Mouse (Mus musculus) mature B cell (primary cell): ENCODE results near the gene Kdelr2.
"Not testable (repeated sequence)": the region's sequence is repeated elsewhere in the genome, so short reads cannot be mapped to it uniquely, and the experiment has no call there.

ENCODE experiments used
- in situ Hi-C: fragments of 300-500 bp; cut with MboI; formaldehyde crosslinking; loops from 2 replicates; pipeline ENCODE4 v1.14.3; 2019

Kdelr2 gene

GRCm38 (mm10) chr5:143403221-143404147 lies at the start of gene Kdelr2:
Gene Kdelr2, plus strand, starts transcription at chr5:143403838.
- in situ Hi-C loops: no loop called here

- in situ Hi-C loops: no loop called here
Observed at GRCm38 (mm10) chr5:143356017-143356416, 47.6 kb upstream of the Kdelr2 start.

DNA sequence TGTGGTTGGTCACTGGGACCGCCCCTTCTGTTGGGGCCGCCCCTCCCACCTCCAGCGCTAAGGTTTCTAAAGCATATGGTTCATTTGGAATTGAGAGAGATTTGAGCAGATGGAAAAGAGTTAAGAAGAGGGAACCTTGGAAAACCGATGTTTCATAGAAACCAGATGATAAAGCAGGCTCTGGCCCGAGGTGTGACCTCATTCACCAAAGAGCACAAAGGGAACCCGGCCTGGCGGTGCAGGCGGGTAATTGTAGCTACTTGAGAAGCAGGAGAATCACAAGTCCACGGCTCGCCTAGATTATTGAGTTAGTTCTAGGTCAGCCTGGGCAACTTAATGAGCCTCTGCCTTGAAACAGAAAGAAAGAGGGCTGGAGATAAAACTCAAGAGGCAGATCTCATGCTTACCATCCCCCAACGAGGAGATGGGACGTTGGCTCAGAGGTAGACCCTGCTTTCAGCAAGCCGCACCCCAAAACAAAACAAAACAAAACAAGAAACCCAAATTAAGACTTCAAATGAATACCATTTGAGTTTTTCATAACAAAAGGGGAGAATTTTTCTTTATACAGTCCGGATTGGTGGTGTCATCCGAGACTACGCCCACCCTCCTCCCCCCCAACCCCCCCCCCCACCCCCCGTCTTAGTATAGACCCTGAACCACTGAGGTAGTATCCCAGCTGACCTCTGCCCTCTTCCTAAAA lies 46.8 kb upstream of the Kdelr2 start, which contains the start of gene Grid2ip:
Gene Grid2ip, plus strand, starts transcription at position 653 of the 703 bp plus-strand sequence.
- in situ Hi-C loops: no loop called here

DNA sequence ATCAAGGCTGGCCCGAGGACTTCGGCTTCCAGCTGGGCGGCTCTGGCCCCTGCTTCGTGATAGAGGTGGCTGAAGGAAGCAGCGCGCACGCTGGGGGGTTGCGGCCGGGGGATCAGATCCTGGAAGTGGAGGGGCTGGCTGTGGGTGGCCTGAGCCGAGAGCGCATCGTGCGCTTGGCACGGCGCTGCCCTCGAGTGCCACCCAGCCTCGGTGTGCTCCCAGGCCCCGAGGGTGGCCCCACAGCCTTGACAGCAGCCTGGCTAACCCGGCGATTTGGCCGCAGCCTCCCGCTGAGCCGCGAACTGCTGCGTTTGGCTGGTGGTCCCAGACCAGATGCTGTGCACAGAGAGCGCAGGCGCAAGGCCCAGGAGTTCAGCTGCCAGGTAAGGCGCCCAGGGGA lies 46.1 kb upstream of the Kdelr2 start:
- in situ Hi-C loops: no loop called here

- in situ Hi-C loops: no loop called here
Observed at GRCm38 (mm10) chr5:143359263-143359662, 44.4 kb upstream of the Kdelr2 start.

DNA sequence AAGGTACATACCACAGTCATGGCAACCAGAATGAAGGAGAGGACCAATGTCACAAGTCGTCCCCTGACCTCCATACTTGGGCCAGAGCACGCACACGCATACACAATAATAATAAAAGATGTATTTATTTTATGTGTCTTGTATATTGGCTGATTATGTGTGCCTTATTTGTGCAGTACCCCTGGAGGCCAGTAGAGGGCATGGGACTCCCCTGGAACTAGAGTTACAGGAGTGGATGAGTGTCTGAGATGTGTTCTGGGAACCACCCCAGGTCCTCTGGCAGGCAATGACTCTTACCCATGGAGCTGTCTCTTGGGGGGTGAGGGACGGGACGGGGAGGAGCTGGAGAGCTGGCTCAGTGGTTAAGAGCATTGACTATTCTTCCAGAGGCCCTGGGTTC lies 43.6 kb upstream of the Kdelr2 start:
- in situ Hi-C loops: no loop called here

DNA sequence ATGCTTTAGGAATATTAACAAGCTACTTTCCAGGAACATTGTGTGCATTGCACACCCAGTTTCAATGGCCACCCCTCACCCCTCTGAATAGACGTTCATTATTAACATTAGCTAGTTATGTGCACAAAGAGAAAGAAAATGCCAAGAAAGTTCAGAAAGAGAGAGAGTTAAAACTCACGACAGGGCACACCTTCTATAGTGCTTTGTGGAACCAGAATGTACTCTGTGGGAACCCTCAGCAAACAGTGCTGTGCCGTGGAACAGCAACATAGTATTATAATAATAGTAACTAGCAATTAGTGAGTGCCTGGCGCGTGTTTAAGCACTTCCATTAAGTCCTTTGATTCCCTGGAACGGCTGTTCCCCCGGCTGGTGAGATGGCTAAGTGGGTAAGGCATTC lies 42.2 kb upstream of the Kdelr2 start:
- in situ Hi-C loops: no loop called here

DNA sequence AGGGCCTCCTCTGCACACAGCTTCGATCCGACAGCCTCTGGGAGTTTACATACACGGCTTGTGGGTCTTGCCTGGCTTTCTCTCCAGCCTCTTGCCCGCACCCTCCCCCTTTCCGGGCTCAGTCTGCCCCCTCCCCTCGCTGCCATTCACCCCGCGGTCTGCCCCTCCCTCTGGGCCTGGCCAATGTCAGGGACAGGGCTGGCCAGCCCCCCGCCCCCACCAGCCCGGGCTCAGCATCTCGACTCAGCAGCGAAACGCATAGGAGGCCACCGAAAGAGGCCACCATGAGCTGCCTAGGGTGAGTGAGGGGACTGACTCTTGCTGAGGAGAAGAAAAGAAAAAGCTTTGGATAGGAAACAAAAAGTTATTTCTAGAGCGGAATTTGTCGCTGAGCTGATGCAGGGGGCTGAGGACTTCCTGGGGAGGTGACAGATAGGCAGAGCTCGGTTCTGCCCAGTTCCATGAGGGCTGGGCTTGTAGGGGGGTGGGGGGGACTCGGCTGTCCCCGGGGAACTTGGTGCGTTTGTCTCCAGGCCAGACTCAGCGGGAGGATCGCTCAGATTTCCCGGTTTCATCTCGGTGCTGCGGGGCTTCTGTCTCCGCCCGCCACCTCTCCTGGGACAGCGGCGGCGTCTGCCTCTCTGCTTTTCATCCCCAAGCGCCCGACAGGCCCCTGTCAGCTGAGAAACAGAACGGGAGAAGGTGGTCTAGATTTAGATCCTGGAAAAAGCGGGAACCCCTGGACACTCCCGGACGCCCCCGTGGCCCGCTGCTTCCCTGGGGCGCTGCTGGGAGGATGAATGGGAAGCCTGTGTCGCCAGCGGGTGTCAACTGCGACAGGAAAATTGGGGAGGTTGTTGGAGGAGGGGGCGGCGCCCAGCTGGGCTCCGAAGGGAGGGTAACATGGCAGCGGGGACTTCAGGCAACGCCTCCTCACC lies 39.7 kb upstream of the Kdelr2 start:
- in situ Hi-C loops: no loop called here

DNA sequence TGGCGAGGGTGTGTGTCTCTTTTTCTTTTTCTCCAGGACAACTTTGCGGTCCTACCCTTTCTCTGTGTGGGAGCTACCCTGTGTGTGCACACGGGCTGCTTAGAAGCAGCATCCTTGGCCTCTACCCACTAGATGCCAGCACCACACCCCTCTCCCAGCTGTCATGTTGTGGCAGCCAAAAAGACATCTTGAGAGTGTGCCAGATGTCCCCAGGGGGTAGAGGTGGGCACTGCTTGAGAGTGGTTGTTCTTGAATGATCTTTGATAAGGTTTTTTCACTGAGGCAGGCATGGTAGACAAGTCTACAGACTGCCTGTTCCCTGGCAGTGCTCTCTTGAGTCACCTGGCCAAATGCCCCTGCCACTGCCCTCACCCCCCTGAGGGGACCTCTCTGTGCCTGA lies 35.7 kb upstream of the Kdelr2 start:
- in situ Hi-C loops: no loop called here

- in situ Hi-C loops: no loop called here
Observed at GRCm38 (mm10) chr5:143369611-143370255, 33.9 kb upstream of the Kdelr2 start.

GRCm38 (mm10) chr5:143370416-143371145 lies 33.1 kb upstream of the Kdelr2 start:
- in situ Hi-C loops: no loop called here

- in situ Hi-C loops: no loop called here
Observed at GRCm38 (mm10) chr5:143371146-143371510, 32.5 kb upstream of the Kdelr2 start.

- in situ Hi-C loops: no loop called here
Observed at GRCm38 (mm10) chr5:143372818-143373217, 30.8 kb upstream of the Kdelr2 start.

DNA sequence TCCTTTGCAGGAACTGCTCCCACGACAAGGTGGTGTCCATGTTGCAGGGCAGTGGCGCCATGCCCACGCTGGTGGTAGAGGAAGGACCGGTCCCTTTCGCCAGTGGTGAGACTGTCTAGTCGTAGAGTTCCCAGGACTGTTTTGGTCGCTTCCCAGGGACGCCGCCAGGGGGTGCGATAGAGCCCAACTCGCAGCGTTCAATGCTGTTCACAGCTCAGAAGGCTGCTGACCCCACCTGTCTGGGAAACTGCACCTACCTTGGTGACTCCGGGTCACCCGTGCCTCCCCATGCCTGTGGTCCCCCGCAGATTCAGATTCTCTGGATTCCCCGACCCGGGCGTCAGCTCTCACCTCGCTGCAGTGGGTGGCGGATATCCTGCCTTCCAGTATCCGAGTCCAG lies 28.4 kb upstream of the Kdelr2 start:
- in situ Hi-C loops: no loop called here

DNA sequence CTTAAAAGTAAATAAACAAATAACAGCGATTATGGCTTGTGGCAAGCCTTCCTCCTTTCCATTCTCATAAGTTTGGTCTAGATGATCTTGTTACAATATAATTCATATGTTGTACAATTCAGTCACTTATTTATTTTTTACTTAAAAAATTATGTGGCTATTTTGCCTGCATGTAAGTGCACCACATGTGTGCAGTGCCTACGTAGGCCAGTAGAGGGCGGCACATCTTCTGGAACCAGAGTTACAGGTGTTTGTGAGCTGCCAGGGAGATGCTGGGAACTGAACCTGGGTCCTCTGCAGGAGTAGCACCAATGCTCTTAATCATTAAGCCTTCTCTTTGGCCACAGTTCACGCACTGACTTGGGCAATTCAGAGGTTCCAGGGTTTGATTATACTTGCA lies 27.5 kb upstream of the Kdelr2 start:
- in situ Hi-C loops: no loop called here

GRCm38 (mm10) chr5:143386797-143387621 lies 16.6 kb upstream of the Kdelr2 start:
- in situ Hi-C loops: no loop called here

- in situ Hi-C loops: no loop called here
Observed at GRCm38 (mm10) chr5:143394184-143394583, 9.5 kb upstream of the Kdelr2 start.

GRCm38 (mm10) chr5:143394966-143395365 lies 8.7 kb upstream of the Kdelr2 start:
- in situ Hi-C loops: not testable (repeated sequence)

DNA sequence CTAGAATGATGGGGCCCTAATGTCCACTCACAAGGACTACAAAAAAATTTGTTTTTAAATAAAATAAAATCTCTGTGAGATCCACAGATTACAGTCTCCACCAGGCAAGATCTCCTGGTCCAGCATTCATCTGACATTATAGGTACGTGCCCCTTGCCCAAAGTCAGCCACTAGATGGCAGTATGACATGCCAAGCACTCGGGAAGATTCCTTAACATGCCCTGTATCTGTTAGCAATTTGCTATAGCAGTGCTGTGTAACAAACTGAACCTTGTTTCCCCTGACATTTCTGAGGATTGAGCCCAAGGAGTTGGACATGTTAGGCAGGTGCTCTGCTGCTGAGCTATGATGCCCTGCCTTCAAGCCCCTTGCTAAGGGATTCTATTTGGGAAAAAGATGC lies 8.0 kb upstream of the Kdelr2 start:
- in situ Hi-C loops: no loop called here

- in situ Hi-C loops: no loop called here
Observed at GRCm38 (mm10) chr5:143400501-143400900, 3.1 kb upstream of the Kdelr2 start.
